Mouse (Mus musculus): ENCODE measurements around the gene Gm13420.

Gm13420 gene

GRCm38 (mm10) chr2:29700898-29701297, 50.6 kb downstream of the Gm13420 start:
- no peak for DNase-seq

- DNase-seq, result peak; percentile 49
These were observed 52.8 kb downstream of the Gm13420 start for GRCm38 (mm10) chr2:29698421-29699290.

GRCm38 (mm10) chr2:29696207-29696800, 55.2 kb downstream of the Gm13420 start:
- no peak for DNase-seq

All from layer of hippocampus, adult 9-11 months (tissue).